In genomic region chr4:140774893-140775292, GRCm38 (mm10) we compare ENCODE assay signal across 33 mouse cellular contexts. TPM values are rescaled to one million over a fixed set of nuclear protein-coding genes. Genes with fewer than 3 reads are reported as not detected.
DNase-seq lines count a peak whose midpoint lies in the region; ATAC-seq and TF ChIP-seq lines count a peak whose summit lies in the region.
"Had no signal": no experiment of that assay in that cellular context is flagged by ENCODE, and none has a peak within 500 bp of the region (broad histone marks: within the 10 kb centered on the region; RNA-seq: fewer than 3 reads in every experiment).

No protein-coding gene starts in this region.

- 0 out of 2 replicates have a peak, but pooled peaks have one; percentile 33 for TF ChIP-seq POLR2A in thymus, adult 2 months (IDR thresholded peaks at IDR 0.05; ENCODE audit: control insufficient read depth, extremely low read depth, insufficient read depth, low read length, poor library complexity)

- H3K4me2 ChIP-seq in embryonic facial prominence, embryonic 14.5 days (ENCODE audit: low read depth, low read length) = no peak overlapping the region
- no peak overlapping the region for H3K4me2 ChIP-seq in liver, embryonic 11.5 days
- H3K4me2 ChIP-seq: forebrain, embryonic 13.5 days; heart, embryonic 11.5 days; hindbrain, embryonic 13.5 days; limb, embryonic 12.5 days; midbrain, embryonic 12.5 days had no signal

- H3K9ac ChIP-seq in embryonic facial prominence, embryonic 14.5 days (ENCODE audit: low read depth, low read length) = no peak overlapping the region
- no peak overlapping the region for H3K9ac ChIP-seq in liver, embryonic 11.5 days (ENCODE audit: low read depth, low read length)
- H3K9ac ChIP-seq: forebrain, embryonic 13.5 days; hindbrain, embryonic 13.5 days; limb, embryonic 12.5 days; midbrain, embryonic 12.5 days had no signal

- peak; percentile 5 for DNase-seq in embryonic facial prominence, embryonic 14.5 days (ENCODE audit: low spot score)
- no peak for DNase-seq in embryonic facial prominence, embryonic 10.5 days (ENCODE audit: low spot score)
- peak; percentile 39 for DNase-seq in A20 (ENCODE audit: low read depth, low spot score)
- DNase-seq in thymus, adult 2 months = peak; percentile 69
- peak; percentile 61 to 86 for DNase-seq in thymus, postnatal 36 days
- no peak for DNase-seq in right cerebral cortex, postnatal 4 days
- DNase-seq in liver, embryonic 11.5 days (ENCODE audit: low spot score) = no peak
- DNase-seq: adrenal gland, postnatal 14 days; cerebellum, adult 2 months; cerebellum, postnatal 14 days; gastrocnemius, postnatal 14 days; heart, adult 11 months; heart, postnatal 36 days; kidney, adult 9 months; kidney, postnatal 10 days; layer of hippocampus, adult 9-11 months; lung, postnatal 36 days; right cerebral cortex, postnatal 25 days; spleen, adult 18-20 months had no signal

- H3K27ac ChIP-seq in embryonic facial prominence, embryonic 14.5 days (replicated peaks; ENCODE audit: low read depth, low read length) = no peak overlapping the region
- H3K27ac ChIP-seq in embryonic facial prominence, embryonic 10.5 days (replicated peaks) = no peak overlapping the region
- H3K27ac ChIP-seq in thymus, adult 2 months (ENCODE audit: control insufficient read depth, insufficient read depth, low read length) = peak overlapping the region; percentile 23; the same call in 1 of the 2 replicates
- no peak overlapping the region for H3K27ac ChIP-seq in liver, embryonic 11.5 days (ENCODE audit: low read depth, low read length)
- H3K27ac ChIP-seq: forebrain, embryonic 13.5 days; hindbrain, embryonic 13.5 days; limb, embryonic 12.5 days; midbrain, embryonic 12.5 days had no signal

- H3K4me1 ChIP-seq in embryonic facial prominence, embryonic 14.5 days (ENCODE audit: control insufficient read depth, insufficient read depth, low read length) = 0 out of 2 replicates have a peak, but pooled peaks cover 5% of the 10 kb centered on the region
- H3K4me1 ChIP-seq in embryonic facial prominence, embryonic 10.5 days = peaks cover 20% of the 10 kb centered on the region
- peaks cover 34% of the 10 kb centered on the region for H3K4me1 ChIP-seq in thymus, adult 2 months (replicated peaks; ENCODE audit: control insufficient read depth, insufficient read depth, low read length)
- peaks cover 10% of the 10 kb centered on the region for H3K4me1 ChIP-seq in liver, embryonic 11.5 days (replicated peaks; ENCODE audit: control insufficient read depth, insufficient read depth, low read length)

- H3K9me3 ChIP-seq in embryonic facial prominence, embryonic 14.5 days (ENCODE audit: control insufficient read depth, low read length) = no peaks in the 10 kb centered on the region
- H3K9me3 ChIP-seq in embryonic facial prominence, embryonic 10.5 days = no peaks in the 10 kb centered on the region
- no peaks in the 10 kb centered on the region for H3K9me3 ChIP-seq in liver, embryonic 11.5 days (ENCODE audit: control insufficient read depth, low read length)
- H3K9me3 ChIP-seq: forebrain, embryonic 13.5 days; hindbrain, embryonic 13.5 days; limb, embryonic 12.5 days; midbrain, embryonic 12.5 days had no signal

- WGBS in embryonic facial prominence, embryonic 14.5 days = 71% methylated on average over 9 of the region's 9 CpGs
- 88% methylated on average over 9 of the region's 9 CpGs for WGBS in embryonic facial prominence, embryonic 10.5 days
- WGBS in thymus, adult 2 months = 24% methylated on average over 9 of the region's 9 CpGs
- 81% methylated on average over 9 of the region's 9 CpGs for WGBS in liver, embryonic 11.5 days

- no peak for TF ChIP-seq CTCF in thymus, adult 2 months (IDR thresholded peaks at IDR 0.05; ENCODE audit: borderline replicate concordance, control insufficient read depth, extremely low read depth, insufficient read depth, low read length, poor library complexity)

- no peaks in the 10 kb centered on the region for H3K27me3 ChIP-seq in embryonic facial prominence, embryonic 14.5 days (replicated peaks; ENCODE audit: control insufficient read depth, insufficient read depth, low read length)
- no peaks in the 10 kb centered on the region; the same call in 1 of the 2 replicates for H3K27me3 ChIP-seq in embryonic facial prominence, embryonic 10.5 days (replicated peaks; ENCODE audit: low read depth, poor library complexity, severe bottlenecking)
- no peaks in the 10 kb centered on the region for H3K27me3 ChIP-seq in thymus, adult 2 months (ENCODE audit: control insufficient read depth, insufficient read depth, low read length)
- no peaks in the 10 kb centered on the region for H3K27me3 ChIP-seq in liver, embryonic 11.5 days (replicated peaks; ENCODE audit: control insufficient read depth, insufficient read depth, low read length)
- H3K27me3 ChIP-seq: forebrain, embryonic 13.5 days; limb, embryonic 12.5 days; midbrain, embryonic 12.5 days; Patski had no signal

- no peak overlapping the region for H3K4me3 ChIP-seq in embryonic facial prominence, embryonic 14.5 days (ENCODE audit: low read depth, low read length)
- H3K4me3 ChIP-seq in embryonic facial prominence, embryonic 10.5 days = no peak overlapping the region
- no peak overlapping the region for H3K4me3 ChIP-seq in thymus, adult 2 months (ENCODE audit: control insufficient read depth, insufficient read depth, low read length)
- H3K4me3 ChIP-seq in liver, embryonic 11.5 days (ENCODE audit: low read depth, low read length) = no peak overlapping the region
- H3K4me3 ChIP-seq: forebrain, embryonic 13.5 days; hindbrain, embryonic 13.5 days; limb, embryonic 12.5 days; midbrain, embryonic 12.5 days had no signal

- no peaks in the 10 kb centered on the region for H3K36me3 ChIP-seq in embryonic facial prominence, embryonic 14.5 days (ENCODE audit: control insufficient read depth, insufficient read depth, low read length)
- H3K36me3 ChIP-seq in embryonic facial prominence, embryonic 10.5 days (replicated peaks) = no peaks in the 10 kb centered on the region
- no peaks in the 10 kb centered on the region for H3K36me3 ChIP-seq in thymus, adult 2 months (ENCODE audit: control insufficient read depth, insufficient read depth, low read length)
- H3K36me3 ChIP-seq in liver, embryonic 11.5 days (ENCODE audit: control insufficient read depth, insufficient read depth, low read length) = no peaks in the 10 kb centered on the region
- H3K36me3 ChIP-seq: hindbrain, embryonic 13.5 days; limb, embryonic 12.5 days; midbrain, embryonic 12.5 days had no signal

- 0 out of 2 replicates have a peak, but pooled peaks have one; percentile 28 for ATAC-seq in embryonic facial prominence, embryonic 14.5 days (ENCODE audit: low read depth)
- no peak for ATAC-seq in liver, embryonic 11.5 days (replicated peaks; ENCODE audit: low FRiP score)
- ATAC-seq: forebrain, embryonic 13.5 days; intestine, embryonic 16.5 days; Patski had no signal

RNA-seq across cellular contexts. Expression of gene Padi4, which starts 0.9 kb away (rescaled TPM):
- polyA plus RNA-seq in embryonic facial prominence, embryonic 14.5 days (2014; fragmentation: Nextera tagmentation; extraction: Ambion mirVana) = 0.14 and 0.38 TPM in 2 replicates
- 0.30 and 0.49 TPM in 2 replicates for polyA plus RNA-seq in embryonic facial prominence, embryonic 10.5 days (2016; fragmentation: Nextera tagmentation; extraction: Ambion mirVana)
- polyA plus RNA-seq in thymus, adult 2 months (2012; rRNA removed) = 21.0 and 23.5 TPM in 2 replicates
- polyA plus RNA-seq in liver, embryonic 11.5 days (2014; fragmentation: Nextera tagmentation; extraction: Ambion mirVana) = 0.32 and 0.34 TPM in 2 replicates
- polyA plus RNA-seq: limb, embryonic 12.5 days had no signal

RNA-seq across cellular contexts. Expression of gene Padi6, which starts 32.5 kb away (rescaled TPM):
- not detected in 2 replicates for polyA plus RNA-seq in embryonic facial prominence, embryonic 14.5 days (2014; fragmentation: Nextera tagmentation; extraction: Ambion mirVana)
- not detected in 2 replicates for polyA plus RNA-seq in embryonic facial prominence, embryonic 10.5 days (2016; fragmentation: Nextera tagmentation; extraction: Ambion mirVana)
- 0.90 and 1.0 TPM in 2 replicates for polyA plus RNA-seq in thymus, adult 2 months (2012; rRNA removed)
- polyA plus RNA-seq in liver, embryonic 11.5 days (2014; fragmentation: Nextera tagmentation; extraction: Ambion mirVana) = not detected in 2 replicates
- polyA plus RNA-seq: brain, embryonic 14.5 days; cerebellum, adult 2 months; forebrain, embryonic 13.5 days; heart, embryonic 11.5 days; hindbrain, embryonic 13.5 days; large intestine, adult 2 months; limb, embryonic 12.5 days; liver, adult 2 months; liver, embryonic 16.5 days; lung, embryonic 16.5 days; midbrain, embryonic 12.5 days; Patski; urinary bladder, adult 2 months had no signal

RNA-seq across cellular contexts. Expression of gene Padi3, which starts 35.6 kb away (rescaled TPM):
- 0.38 and 0.47 TPM in 2 replicates for polyA plus RNA-seq in embryonic facial prominence, embryonic 14.5 days (2014; fragmentation: Nextera tagmentation; extraction: Ambion mirVana)
- polyA plus RNA-seq in embryonic facial prominence, embryonic 10.5 days (2016; fragmentation: Nextera tagmentation; extraction: Ambion mirVana) = 0.28 and 0.60 TPM in 2 replicates
- polyA plus RNA-seq in thymus, adult 2 months (2012; rRNA removed) = 2.6 and 3.7 TPM in 2 replicates
- 0.56 and 0.96 TPM in 2 replicates for polyA plus RNA-seq in liver, embryonic 11.5 days (2014; fragmentation: Nextera tagmentation; extraction: Ambion mirVana)
- polyA plus RNA-seq: cerebellum, adult 2 months; cortical plate, adult 2 months; forebrain, embryonic 13.5 days; hindbrain, embryonic 13.5 days; large intestine, adult 2 months; liver, adult 2 months; Patski had no signal

Comparison
In these comparisons a context has a peak if more than half of its experiments do, and no peak if none do; other contexts are left out.
1. DNase-seq: peak in embryonic facial prominence, embryonic 14.5 days (single experiment), A20 (single experiment), thymus, adult 2 months (single experiment) and thymus, postnatal 36 days (2 of 2); none in embryonic facial prominence, embryonic 10.5 days (single experiment), right cerebral cortex, postnatal 4 days (single experiment) and liver, embryonic 11.5 days (single experiment).
2. RNA of gene Padi4, which starts 0.9 kb away (polyA plus RNA-seq): 21.0 to 23.5 TPM in thymus, adult 2 months; 0.14 to 0.38 TPM in embryonic facial prominence, embryonic 14.5 days, 0.32 to 0.34 TPM in liver, embryonic 11.5 days and 0.30 to 0.49 TPM in embryonic facial prominence, embryonic 10.5 days; every median in the first group is over 10 times any median in the second.